Mouse (Mus musculus) brain, embryonic 14.5 days (tissue): ENCODE measurements around the gene St14.

Source experiments
- CTCF ChIP-seq: fragments of 200-500 bp; IDR thresholded peaks from 2 replicates; pipeline ENCODE4 v1.5.1; 2012; ENCODE audit warnings: inconsistent platforms, mild to moderate bottlenecking, moderate library complexity, borderline replicate concordance; ENCODE audit not compliant: insufficient read depth, insufficient read length; ENCODE audit errors: extremely low read depth
- POLR2A ChIP-seq: fragments of 200-500 bp; IDR thresholded peaks from 2 replicates; pipeline ENCODE4 v1.6.1; 2012; ENCODE audit warnings: mild to moderate bottlenecking, inconsistent platforms, borderline replicate concordance; ENCODE audit not compliant: poor library complexity, insufficient read depth, insufficient read length, severe bottlenecking; ENCODE audit errors: extremely low read depth

- no peak for TF ChIP-seq POLR2A
- no peak for TF ChIP-seq CTCF
Measured at GRCm38 (mm10) chr9:31058723-31059122, 72.9 kb downstream of the St14 start.
